Mouse (Mus musculus) forebrain, postnatal 0 days (tissue): ENCODE measurements at regions not wholly inside any gene's neighbourhood (a gene's known extent, or its start where the extent isn't known, plus 50 kb on each side); places are given as distances from the start of the nearest gene placed in this dataset.

Experiments
- ATAC-seq: fragments of 200-750 bp; cut with Nextera tagmentation; 2 replicates; pipeline ENCODE4 v1.8.0; 2017; ENCODE audit warnings: mild to moderate bottlenecking, moderate library complexity
- DNase-seq: peaks from one replicate; pipeline ENCODE4 v3.0.0-alpha.2; 2015
- H3K27ac ChIP-seq: fragments of 300-500 bp; sonication (generic); 2 replicates; pipeline ENCODE4 v1.5.1; 2014; ENCODE audit warnings: low read depth, mild to moderate bottlenecking, antibody characterized with exemption, low read length, moderate library complexity, mixed read lengths
- H3K27me3 ChIP-seq: fragments of 300-500 bp; sonication (generic); 2 replicates; pipeline ENCODE4 v1.6.1; 2014; ENCODE audit warnings: mild to moderate bottlenecking, low read length, mixed read lengths; ENCODE audit not compliant: insufficient read depth
- H3K36me3 ChIP-seq: fragments of 300-500 bp; sonication (generic); 2 replicates; pipeline ENCODE4 v1.6.1; 2014; ENCODE audit warnings: mild to moderate bottlenecking, moderate library complexity; ENCODE audit not compliant: insufficient read depth
- H3K4me1 ChIP-seq: fragments of 300-500 bp; sonication (generic); 2 replicates; pipeline ENCODE4 v1.6.1; 2014; ENCODE audit warnings: antibody characterized with exemption; ENCODE audit not compliant: insufficient read depth
- H3K4me2 ChIP-seq: fragments of 300-500 bp; sonication (generic); 2 replicates; pipeline ENCODE4 v1.6.1; 2014; ENCODE audit warnings: low read depth, mild to moderate bottlenecking, moderate library complexity
- H3K4me3 ChIP-seq: fragments of 300-500 bp; sonication (generic); 2 replicates; pipeline ENCODE4 v1.5.1; 2014; ENCODE audit warnings: low read depth, low read length, mixed read lengths
- H3K9ac ChIP-seq: fragments of 300-500 bp; sonication (generic); 2 replicates; pipeline ENCODE4 v1.6.1; 2014; ENCODE audit warnings: mild to moderate bottlenecking
- H3K9me3 ChIP-seq: fragments of 300-500 bp; sonication (generic); 2 replicates; pipeline ENCODE4 v1.6.1; 2016; ENCODE audit warnings: low read length
- CTCF ChIP-seq: sonication (generic); IDR thresholded peaks from 2 replicates; pipeline ENCODE4 v1.5.1; 2016; ENCODE audit warnings: antibody characterized with exemption, control low read depth, low read depth
- WGBS: fragments of 180-500 bp; shearing (Covaris S2); extraction: QIAGEN DNeasy Blood & Tissue Kit; methylation state at CpG from one replicate; pipeline ENCODE4 v1.1.7; 2014; 5-methylcytosine and 5-hydroxymethylcytosine counted together

GRCm38 (mm10) chr11:71889161-71889560, 139.4 kb downstream of the Wscd1 start:
- Histone ChIP-seq H3K9ac (no peak overlapping the region), H3K4me3 (no peak overlapping the region), H3K4me1 (no peaks in the 10 kb centered on the region), H3K27me3 (no peaks in the 10 kb centered on the region), H3K4me2 (no peak overlapping the region), H3K36me3 (no peaks in the 10 kb centered on the region), H3K9me3 (no peaks in the 10 kb centered on the region), H3K27ac (no peak overlapping the region)
- 86% methylated on average over 4 of the region's 4 CpGs for WGBS
- no peak for ATAC-seq
- no peak for TF ChIP-seq CTCF
- DNase-seq: no peak

DNA sequence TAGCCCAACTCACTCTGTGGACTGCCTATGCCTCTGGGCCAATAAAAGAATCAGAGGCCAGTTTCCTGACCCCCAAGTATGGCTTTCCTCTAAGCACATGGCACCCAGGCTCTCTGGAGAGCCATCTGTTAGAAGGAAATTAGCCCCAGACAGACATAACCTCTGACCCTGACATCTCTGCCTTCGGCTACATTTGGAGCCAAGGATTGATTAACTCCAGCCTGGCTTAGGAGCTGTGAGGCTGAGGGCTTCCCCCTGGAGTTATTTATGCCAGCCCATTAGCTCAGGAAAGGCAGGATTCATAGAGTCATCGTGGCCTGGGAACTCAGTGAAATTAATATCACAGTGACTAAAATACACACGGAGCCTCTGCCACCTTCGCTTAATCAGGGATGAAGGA, 137.5 kb downstream of the Wscd1 start:
- Histone ChIP-seq H3K27ac (no peak overlapping the region), H3K4me2 (no peak overlapping the region), H3K4me3 (no peak overlapping the region), H3K36me3 (no peaks in the 10 kb centered on the region), H3K9ac (no peak overlapping the region), H3K9me3 (no peaks in the 10 kb centered on the region), H3K4me1 (no peaks in the 10 kb centered on the region), H3K27me3 (no peaks in the 10 kb centered on the region)
- WGBS: 70% methylated on average over 4 of the region's 4 CpGs
- DNase-seq (no peak), ATAC-seq (no peak)
- no peak for TF ChIP-seq CTCF

DNA sequence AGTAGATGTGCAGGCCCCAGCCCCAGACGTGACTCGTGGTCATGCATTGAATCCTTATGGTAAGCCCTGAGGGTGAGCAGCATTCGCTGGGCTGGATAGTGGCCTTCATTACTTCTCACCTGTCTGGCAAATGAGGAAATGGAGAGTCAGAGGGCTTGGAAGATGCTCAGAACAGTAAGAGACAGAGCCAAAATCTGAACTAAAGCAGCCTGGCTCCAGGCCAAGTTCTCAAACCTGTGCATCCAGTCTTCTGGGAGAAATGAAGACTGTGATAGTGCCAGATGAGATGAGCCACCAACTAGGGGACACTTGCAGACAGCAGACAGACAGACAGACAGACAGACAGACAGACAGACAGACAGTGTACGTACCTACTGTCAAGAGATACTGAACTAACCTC, 137.1 kb downstream of the Wscd1 start:
- TF ChIP-seq CTCF: no peak
- Histone ChIP-seq H3K4me3 (no peak overlapping the region), H3K27me3 (no peaks in the 10 kb centered on the region), H3K36me3 (no peaks in the 10 kb centered on the region), H3K4me1 (no peaks in the 10 kb centered on the region), H3K9ac (no peak overlapping the region), H3K4me2 (no peak overlapping the region), H3K27ac (no peak overlapping the region), H3K9me3 (no peaks in the 10 kb centered on the region)
- no peak for DNase-seq
- 82% methylated on average over 4 of the region's 4 CpGs for WGBS
- no peak for ATAC-seq

DNA sequence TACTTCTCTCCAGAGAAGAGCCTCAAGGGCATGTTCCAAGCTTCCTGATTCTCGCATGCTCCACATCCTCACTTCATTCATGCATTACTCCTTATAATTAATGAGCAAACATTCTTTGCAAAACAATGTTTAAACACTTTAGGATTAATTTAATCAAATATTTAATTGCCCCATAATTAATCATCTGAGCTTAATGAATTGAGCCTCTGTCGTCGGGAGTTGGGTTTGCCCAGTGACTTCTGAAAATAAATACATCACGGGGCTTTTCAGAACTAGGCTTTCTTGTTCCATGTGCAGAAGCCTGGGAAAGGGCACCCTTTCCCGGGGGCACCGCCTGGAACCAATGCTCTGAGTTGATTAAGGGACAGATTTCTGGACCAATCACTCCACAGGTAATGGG, 135.1 kb downstream of the Wscd1 start:
- Histone ChIP-seq H3K27ac (no peak overlapping the region), H3K9me3 (no peaks in the 10 kb centered on the region), H3K4me1 (no peaks in the 10 kb centered on the region), H3K27me3 (no peaks in the 10 kb centered on the region), H3K36me3 (no peaks in the 10 kb centered on the region), H3K9ac (no peak overlapping the region), H3K4me2 (no peak overlapping the region), H3K4me3 (no peak overlapping the region)
- no peak for ATAC-seq
- 49% methylated on average over 6 of the region's 6 CpGs for WGBS
- TF ChIP-seq CTCF: no peak
- no peak for DNase-seq

DNA sequence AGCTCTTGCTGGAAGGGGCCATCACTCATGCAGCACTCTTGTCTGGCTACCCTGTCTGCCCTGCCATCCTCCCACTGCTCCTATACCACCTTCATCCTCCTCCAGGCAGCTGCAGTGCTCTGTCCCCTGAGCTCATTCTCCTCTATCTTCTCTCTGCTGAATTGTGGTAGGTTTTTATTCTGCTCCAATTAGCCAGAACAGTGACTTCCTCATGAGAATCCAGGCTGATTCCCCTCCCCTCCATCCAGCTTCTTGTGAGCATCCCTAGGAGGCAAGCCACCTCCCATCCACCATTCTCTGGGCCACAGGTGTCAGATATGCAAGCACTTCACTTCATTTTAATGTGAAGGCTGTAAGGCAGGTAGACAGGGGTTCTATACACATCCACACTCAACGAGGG, 132.1 kb downstream of the Wscd1 start:
- TF ChIP-seq CTCF: no peak
- Histone ChIP-seq H3K4me1 (no peaks in the 10 kb centered on the region), H3K4me2 (no peak overlapping the region), H3K27ac (no peak overlapping the region), H3K9me3 (no peaks in the 10 kb centered on the region), H3K36me3 (no peaks in the 10 kb centered on the region), H3K4me3 (no peak overlapping the region), H3K27me3 (no peaks in the 10 kb centered on the region), H3K9ac (no peak overlapping the region)
- ATAC-seq: no peak
- no peak for DNase-seq
- WGBS: 73% methylated on average over 1 of the region's 1 CpGs

DNA sequence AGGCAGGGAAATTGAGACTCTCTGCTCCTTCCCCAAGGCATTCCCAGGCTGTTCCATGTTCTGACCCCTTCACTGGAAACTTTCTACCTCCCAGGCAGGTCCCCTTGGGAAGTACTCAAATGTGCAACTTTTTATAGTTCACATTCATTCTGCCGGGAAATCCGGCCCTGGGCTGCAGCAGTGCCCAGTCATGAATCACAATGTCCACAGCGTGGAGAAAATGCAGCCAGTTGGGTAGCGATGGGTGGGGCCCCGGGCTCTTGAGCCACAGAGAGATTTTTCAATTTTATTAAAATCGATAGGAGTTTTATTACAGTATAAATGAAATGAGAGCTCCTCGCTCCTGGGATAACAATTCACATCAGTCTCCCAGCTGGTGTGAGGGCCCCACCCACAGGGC, 121.6 kb downstream of the Wscd1 start:
- Histone ChIP-seq H3K4me3 (no peak overlapping the region), H3K9ac (no peak overlapping the region), H3K36me3 (no peaks in the 10 kb centered on the region), H3K9me3 (no peaks in the 10 kb centered on the region), H3K4me1 (0 out of 2 replicates have a peak, but pooled peaks cover 4% of the 10 kb centered on the region), H3K27me3 (no peaks in the 10 kb centered on the region), H3K27ac (no peak overlapping the region), H3K4me2 (no peak overlapping the region)
- no peak for TF ChIP-seq CTCF
- 86% methylated on average over 7 of the region's 7 CpGs for WGBS
- ATAC-seq: no peak
- no peak for DNase-seq

GRCm38 (mm10) chr11:71866690-71867089, 117.0 kb downstream of the Wscd1 start:
- H3K36me3 ChIP-seq: no peaks in the 10 kb centered on the region

DNA sequence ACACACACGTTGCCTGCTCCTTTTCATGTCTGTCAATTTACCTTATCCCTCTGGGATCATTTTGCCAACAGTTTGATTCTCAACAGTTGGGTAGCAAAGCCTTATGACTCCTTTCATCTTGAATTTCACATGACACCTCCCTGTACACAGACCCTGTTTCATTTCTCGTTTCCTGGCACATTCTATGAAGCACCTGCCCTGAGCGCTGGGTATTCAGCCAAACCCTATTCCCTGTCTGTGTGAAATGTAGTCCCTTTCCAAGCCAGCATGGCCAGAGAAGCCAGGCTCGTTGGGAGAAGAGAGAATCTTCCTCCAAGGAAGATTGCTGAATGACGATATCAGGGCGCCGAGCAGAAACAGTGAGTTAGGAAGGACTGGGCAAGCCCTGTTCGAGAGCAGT, 108.2 kb downstream of the Wscd1 start:
- Histone ChIP-seq H3K9ac (no peak overlapping the region), H3K9me3 (no peaks in the 10 kb centered on the region), H3K4me2 (no peak overlapping the region), H3K27ac (no peak overlapping the region), H3K36me3 (no peaks in the 10 kb centered on the region), H3K4me3 (no peak overlapping the region), H3K4me1 (no peaks in the 10 kb centered on the region), H3K27me3 (no peaks in the 10 kb centered on the region)
- no peak for TF ChIP-seq CTCF
- DNase-seq (no peak), ATAC-seq (no peak)
- 78% methylated on average over 8 of the region's 8 CpGs for WGBS

More at GRCm38 (mm10) chr11:71866690-71867089, 117.0 kb downstream of the Wscd1 start:
- Histone ChIP-seq H3K9me3 (no peaks in the 10 kb centered on the region), H3K4me3 (no peak overlapping the region), H3K4me1 (no peaks in the 10 kb centered on the region), H3K4me2 (no peak overlapping the region), H3K27ac (no peak overlapping the region), H3K27me3 (no peaks in the 10 kb centered on the region), H3K9ac (no peak overlapping the region)
- DNase-seq: no peak
- no peak for TF ChIP-seq CTCF
- WGBS: 55% methylated on average over 12 of the region's 12 CpGs
- no peak for ATAC-seq
